Mouse (Mus musculus) CD8-positive naive resting alpha-beta T cell, adult 2 months (primary cell): Measurements from ENCODE around the gene Boc.

ENCODE experiments used
- DNase-seq, 2 experiments: peaks; one replicate each; pipeline ENCODE4 v3.0.0; 2022; ENCODE audit warnings: low read depth in 2 of 2, low spot score in 2 of 2

Boc gene

GRCm38 (mm10) chr16:44529691-44530090 lies 29.0 kb downstream of the Boc start:
- no peak for DNase-seq

- DNase-seq = no peak
These were observed 29.7 kb downstream of the Boc start for GRCm38 (mm10) chr16:44528955-44529354.

- no peak for DNase-seq
These were observed 31.3 kb downstream of the Boc start for GRCm38 (mm10) chr16:44527218-44527905.

- DNase-seq = no peak
These were observed 32.0 kb downstream of the Boc start for GRCm38 (mm10) chr16:44526689-44527088.

- DNase-seq = no peak
These were observed 32.7 kb downstream of the Boc start for GRCm38 (mm10) chr16:44526044-44526443.

- DNase-seq = no peak
These were observed 35.1 kb downstream of the Boc start for GRCm38 (mm10) chr16:44523595-44523994.

- no peak for DNase-seq
These were observed 42.2 kb downstream of the Boc start for GRCm38 (mm10) chr16:44516498-44516897.

GRCm38 (mm10) chr16:44510521-44511213 lies 48.0 kb downstream of the Boc start:
- DNase-seq = no peak

GRCm38 (mm10) chr16:44509458-44510344 lies 49.0 kb downstream of the Boc start:
- DNase-seq = no peak

- no peak for DNase-seq
These were observed 49.9 kb downstream of the Boc start for GRCm38 (mm10) chr16:44508772-44509171.

GRCm38 (mm10) chr16:44508025-44508424 lies 50.7 kb downstream of the Boc start:
- DNase-seq = no peak

- DNase-seq = no peak
These were observed 51.4 kb downstream of the Boc start for GRCm38 (mm10) chr16:44507027-44507929.

GRCm38 (mm10) chr16:44505243-44505642 lies 53.5 kb downstream of the Boc start:
- DNase-seq = no peak

GRCm38 (mm10) chr16:44502895-44503575 lies 55.7 kb downstream of the Boc start:
- DNase-seq = no peak

GRCm38 (mm10) chr16:44502325-44502724 lies 56.4 kb downstream of the Boc start:
- DNase-seq = no peak

GRCm38 (mm10) chr16:44501783-44502182 lies 56.9 kb downstream of the Boc start:
- DNase-seq = no peak

GRCm38 (mm10) chr16:44498447-44498846 lies 60.2 kb downstream of the Boc start:
- DNase-seq = no peak

- no peak for DNase-seq
These were observed 61.7 kb downstream of the Boc start for GRCm38 (mm10) chr16:44496971-44497464.

GRCm38 (mm10) chr16:44494441-44495108 lies 64.1 kb downstream of the Boc start:
- no peak for DNase-seq
